Mouse (Mus musculus) bone marrow, adult 2 months (tissue): ENCODE results near the gene Car14.

Source experiments
- CTCF ChIP-seq: fragments of 200-500 bp; IDR thresholded peaks from 2 replicates; pipeline ENCODE4 v1.5.1; 2011; ENCODE audit warnings: low read length, control low read depth; ENCODE audit not compliant: control insufficient read depth, insufficient read depth
- POLR2A ChIP-seq: fragments of 200-500 bp; IDR thresholded peaks from 2 replicates; pipeline ENCODE4 v1.6.1; 2011; ENCODE audit warnings: low read depth, mild to moderate bottlenecking, control low read depth, low read length, borderline replicate concordance; ENCODE audit not compliant: control insufficient read depth

DNA sequence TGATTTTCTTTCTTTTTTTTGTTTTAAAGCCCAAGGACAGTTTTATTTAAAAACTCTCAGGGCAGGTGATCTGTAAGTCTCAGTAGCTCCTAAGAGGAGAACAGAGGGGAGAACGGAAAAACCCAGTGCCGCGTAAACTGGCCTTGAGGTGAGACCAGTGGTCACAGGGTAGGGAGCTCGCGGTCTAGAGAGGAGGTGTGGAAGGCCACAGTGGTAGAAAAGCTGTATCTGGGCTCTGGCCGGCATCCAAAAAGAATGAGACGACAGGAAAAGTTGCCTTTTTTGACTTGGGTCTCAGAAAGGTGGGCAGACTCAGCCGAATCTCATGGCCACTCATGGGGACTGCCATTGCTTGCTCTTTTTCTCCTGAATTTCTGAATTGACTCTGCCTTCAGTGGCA lies 33.7 kb upstream of the Car14 start:
- no peak for TF ChIP-seq CTCF
- TF ChIP-seq POLR2A = no peak
